Mouse (Mus musculus) CD4-positive, CD25-positive, alpha-beta regulatory T cell, adult 9 weeks (primary cell): ENCODE results near the gene Echdc2. TPM values are rescaled to one million over a fixed set of nuclear protein-coding genes. Genes with fewer than 3 reads are reported as not detected.

Experiments
- polyA plus RNA-seq: library from polyadenylated mRNA; unstranded; fragments of 100-300 nt; shearing (Covaris generic); gene quantifications from one replicate; pipeline ENCODE4 v1.2.1, GENCODE M21; 2017

The Echdc2 gene
- 1.8 TPM for polyA plus RNA-seq

DNA sequence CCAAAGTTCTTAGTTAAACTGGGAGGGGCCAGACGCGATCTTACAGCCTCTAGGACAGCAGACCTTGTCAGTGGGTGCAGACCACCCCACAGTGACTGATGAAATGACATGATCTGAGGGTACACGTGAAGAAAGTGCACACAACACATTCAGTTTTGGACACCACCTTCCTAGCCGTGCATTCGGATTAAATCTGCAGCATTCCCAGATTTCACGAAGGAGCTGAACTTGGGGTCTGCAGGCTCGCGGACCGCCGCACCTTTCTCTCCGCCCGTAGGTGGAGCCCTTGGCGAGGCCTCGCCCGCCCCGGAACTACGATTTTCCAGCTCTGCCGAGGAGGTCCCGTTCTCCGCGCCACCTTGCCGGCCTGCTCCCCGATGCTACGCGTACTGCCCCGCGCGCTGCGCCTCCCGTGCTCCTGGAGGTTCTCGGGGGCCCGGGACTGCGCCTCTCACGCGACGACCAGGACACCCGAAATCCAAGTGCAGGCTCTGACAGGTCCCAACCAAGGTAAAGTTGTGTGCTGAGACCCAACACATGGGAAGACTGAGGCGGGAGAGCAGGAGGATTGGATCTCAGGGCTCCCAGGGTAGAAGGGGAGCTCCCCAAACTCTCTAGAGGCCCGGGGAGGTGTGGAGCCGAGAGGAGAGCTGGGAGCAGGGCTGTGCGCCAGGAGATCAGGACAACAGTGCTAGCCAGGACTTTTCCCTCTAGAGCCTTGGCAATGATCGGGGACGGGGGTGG is at the start of gene Echdc2:
Echdc2 (plus strand) TSS at position 286 of the 744 bp plus-strand sequence.

DNA sequence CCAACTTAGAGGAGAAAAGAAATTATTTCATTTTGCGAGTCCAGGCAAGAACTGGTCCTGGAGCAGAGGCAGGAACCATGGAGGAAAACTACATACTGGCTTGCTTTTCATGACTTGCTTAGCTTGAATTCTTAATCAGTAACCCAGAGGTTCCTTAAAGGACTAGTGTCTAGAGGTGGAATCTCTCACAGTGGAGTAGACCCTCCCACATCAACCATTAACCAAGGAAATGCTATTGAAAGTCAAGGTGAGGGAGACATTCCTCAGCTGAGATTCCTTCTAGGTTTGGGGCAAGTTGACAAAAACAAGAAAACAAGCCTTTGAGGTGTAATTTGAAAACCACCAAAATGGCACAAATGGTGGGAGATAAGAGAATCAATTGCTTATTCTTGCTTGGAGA is 20.4 kb upstream of the Echdc2 start, which contains the start of gene Scp2:
Scp2 (minus strand) TSS at position 119 of the 400 bp plus-strand sequence.

GRCm38 (mm10) chr4:108217332-108218179 is 52.3 kb downstream of the Echdc2 start, which contains the start of gene Zyg11a:
Gene Zyg11a, minus strand, starts transcription at chr4:108218048.

Other genes starting within 250 kb of the Echdc2 start
- gene Cpt2, start 241.8 kb upstream of the Echdc2 start, polyA plus RNA-seq = 25.1 TPM
- gene Slc1a7, start 197.1 kb upstream of the Echdc2 start, polyA plus RNA-seq = not detected
- gene Podn, start 69.0 kb upstream of the Echdc2 start, polyA plus RNA-seq = not detected
- gene Scp2, start 20.4 kb upstream of the Echdc2 start, polyA plus RNA-seq = 356 TPM
- not detected for gene Zyg11a, start 52.6 kb downstream of the Echdc2 start, polyA plus RNA-seq
- 16.9 TPM for gene Zyg11b, start 135.7 kb downstream of the Echdc2 start, polyA plus RNA-seq
- gene Coa7, start 162.7 kb downstream of the Echdc2 start, polyA plus RNA-seq = 27.3 TPM
- not detected for gene Shisal2a, start 217.9 kb downstream of the Echdc2 start, polyA plus RNA-seq
- gene Gpx7, start 241.5 kb downstream of the Echdc2 start, polyA plus RNA-seq = 4.5 TPM